Mouse (Mus musculus) midbrain, embryonic 16.5 days (tissue): ENCODE measurements around the gene Pmepa1. TPM values are rescaled to one million over a fixed set of nuclear protein-coding genes. Genes with fewer than 3 reads are reported as not detected.

Experiments used
- ATAC-seq: fragments of 200-750 bp; cut with Nextera tagmentation; 2 replicates; pipeline ENCODE4 v1.8.0; 2017; ENCODE audit warnings: moderate TSS enrichment
- H3K27ac ChIP-seq: fragments of 300-500 bp; sonication (generic); 2 replicates; pipeline ENCODE4 v1.5.1; 2014; ENCODE audit warnings: mild to moderate bottlenecking, low read length, mixed read lengths
- H3K27me3 ChIP-seq: fragments of 300-500 bp; sonication (generic); 2 replicates; pipeline ENCODE4 v1.6.1; 2014; ENCODE audit warnings: low read depth, low read length, mixed read lengths; ENCODE audit not compliant: control insufficient read depth, insufficient read depth
- H3K36me3 ChIP-seq: fragments of 300-500 bp; sonication (generic); 2 replicates; pipeline ENCODE4 v1.6.1; 2014; ENCODE audit warnings: mild to moderate bottlenecking, low read length, moderate library complexity, mixed read lengths; ENCODE audit not compliant: control insufficient read depth, insufficient read depth
- H3K4me1 ChIP-seq: fragments of 300-500 bp; sonication (generic); 2 replicates; pipeline ENCODE4 v1.6.1; 2014; ENCODE audit warnings: mild to moderate bottlenecking, low read length, mixed read lengths; ENCODE audit not compliant: control insufficient read depth, insufficient read depth
- H3K4me2 ChIP-seq: fragments of 300-500 bp; sonication (generic); 2 replicates; pipeline ENCODE4 v1.6.1; 2014; ENCODE audit warnings: mild to moderate bottlenecking, low read length, mixed read lengths
- H3K4me3 ChIP-seq: fragments of 300-500 bp; sonication (generic); 2 replicates; pipeline ENCODE4 v1.5.1; 2014; ENCODE audit warnings: low read depth, mild to moderate bottlenecking, low read length, moderate library complexity, mixed read lengths
- H3K9ac ChIP-seq: fragments of 300-500 bp; sonication (generic); 2 replicates; pipeline ENCODE4 v1.6.1; 2014; ENCODE audit warnings: low read depth, low read length, mixed read lengths
- H3K9me3 ChIP-seq: fragments of 300-500 bp; sonication (generic); replicated peaks from 2 replicates; pipeline ENCODE4 v1.6.1; 2014; ENCODE audit warnings: mild to moderate bottlenecking, low read length, mixed read lengths; ENCODE audit not compliant: control insufficient read depth, poor library complexity, severe bottlenecking
- WGBS: fragments of 180-500 bp; shearing (Covaris S2); extraction: QIAGEN DNeasy Blood & Tissue Kit; methylation state at CpG from one replicate; pipeline ENCODE4 v1.1.7; 2014; 5-methylcytosine and 5-hydroxymethylcytosine counted together
- polyA plus RNA-seq: library from polyadenylated mRNA; unstranded; fragments of >200 nt; fragmentation: Nextera tagmentation; extraction: Ambion mirVana; gene quantifications from 2 replicates; pipeline ENCODE4 v1.2.1, GENCODE M21; 2015

Gene Pmepa1
- polyA plus RNA-seq, 1 experiment from 2014 or later = 3.4 TPM

GRCm38 (mm10) chr2:173261497-173261896 lies 14.8 kb downstream of the Pmepa1 start:
- 78% methylated on average over 10 of the region's 10 CpGs for WGBS
- Histone ChIP-seq H3K36me3 (no peaks in the 10 kb centered on the region), H3K27ac (no peak overlapping the region), H3K4me2 (no peak overlapping the region), H3K4me3 (no peak overlapping the region), H3K4me1 (peaks cover 35% of the 10 kb centered on the region), H3K9ac (no peak overlapping the region), H3K9me3 (no peaks in the 10 kb centered on the region), H3K27me3 (no peaks in the 10 kb centered on the region)
- ATAC-seq = no peak

- ATAC-seq = no peak
- H3K27ac ChIP-seq = no peak overlapping the region
Observed at GRCm38 (mm10) chr2:173258459-173259091, 17.8 kb downstream of the Pmepa1 start.

GRCm38 (mm10) chr2:173257610-173258009 lies 18.7 kb downstream of the Pmepa1 start:
- peaks cover 52% of the 10 kb centered on the region for H3K4me1 ChIP-seq
- H3K27me3 ChIP-seq = no peaks in the 10 kb centered on the region

More at GRCm38 (mm10) chr2:173258459-173259091, 17.8 kb downstream of the Pmepa1 start:
- Histone ChIP-seq H3K27me3 (no peaks in the 10 kb centered on the region), H3K9ac (no peak overlapping the region), H3K4me1 (peaks cover 45% of the 10 kb centered on the region), H3K9me3 (no peaks in the 10 kb centered on the region), H3K4me2 (no peak overlapping the region), H3K4me3 (no peak overlapping the region), H3K36me3 (no peaks in the 10 kb centered on the region)
- WGBS = 26% methylated on average over 9 of the region's 9 CpGs

GRCm38 (mm10) chr2:173256552-173256949 lies 19.8 kb downstream of the Pmepa1 start:
- Histone ChIP-seq H3K36me3 (no peaks in the 10 kb centered on the region), H3K27ac (no peak overlapping the region), H3K4me1 (peaks cover 52% of the 10 kb centered on the region)

More at GRCm38 (mm10) chr2:173257610-173258009, 18.7 kb downstream of the Pmepa1 start:
- Histone ChIP-seq H3K9ac (no peak overlapping the region), H3K36me3 (no peaks in the 10 kb centered on the region), H3K27ac (no peak overlapping the region), H3K9me3 (no peaks in the 10 kb centered on the region), H3K4me3 (no peak overlapping the region), H3K4me2 (no peak overlapping the region)
- WGBS = 11% methylated on average over 6 of the region's 7 CpGs
- ATAC-seq = peak; percentile 71

GRCm38 (mm10) chr2:173255810-173256551 lies 20.4 kb downstream of the Pmepa1 start:
- no peak for ATAC-seq
- H3K9ac ChIP-seq = no peak overlapping the region

More at GRCm38 (mm10) chr2:173256552-173256949, 19.8 kb downstream of the Pmepa1 start:
- no peak overlapping the region for H3K4me3 ChIP-seq
- H3K27me3 ChIP-seq = no peaks in the 10 kb centered on the region
- WGBS = 80% methylated on average over 4 of the region's 4 CpGs
- ATAC-seq = no peak
- no peaks in the 10 kb centered on the region for H3K9me3 ChIP-seq
- H3K4me2 ChIP-seq = no peak overlapping the region
- no peak overlapping the region for H3K9ac ChIP-seq

GRCm38 (mm10) chr2:173253761-173254662 lies 22.3 kb downstream of the Pmepa1 start:
- no peak overlapping the region; the same call in 1 of the 2 replicates for H3K9ac ChIP-seq
- H3K9me3 ChIP-seq = no peaks in the 10 kb centered on the region
- peak overlapping the region; percentile 64 for H3K27ac ChIP-seq
- no peaks in the 10 kb centered on the region for H3K36me3 ChIP-seq
- peak overlapping the region; percentile 40 for H3K4me2 ChIP-seq
- H3K4me3 ChIP-seq = no peak overlapping the region
- peaks cover 69% of the 10 kb centered on the region for H3K4me1 ChIP-seq
- no peak for ATAC-seq
- WGBS = 14% methylated on average over 26 of the region's 26 CpGs
- H3K27me3 ChIP-seq = no peaks in the 10 kb centered on the region

More at GRCm38 (mm10) chr2:173255810-173256551, 20.4 kb downstream of the Pmepa1 start:
- Histone ChIP-seq H3K36me3 (no peaks in the 10 kb centered on the region), H3K4me2 (no peak overlapping the region), H3K9me3 (no peaks in the 10 kb centered on the region), H3K27me3 (no peaks in the 10 kb centered on the region), H3K27ac (no peak overlapping the region), H3K4me3 (no peak overlapping the region), H3K4me1 (peaks cover 55% of the 10 kb centered on the region)
- WGBS = 61% methylated on average over 7 of the region's 7 CpGs

- H3K27ac ChIP-seq = no peak overlapping the region
- no peak overlapping the region for H3K9ac ChIP-seq
- H3K4me1 ChIP-seq = peaks cover 54% of the 10 kb centered on the region
- H3K9me3 ChIP-seq = no peaks in the 10 kb centered on the region
- H3K4me3 ChIP-seq = no peak overlapping the region
- WGBS = 54% methylated on average over 9 of the region's 9 CpGs
- no peak overlapping the region for H3K4me2 ChIP-seq
- H3K36me3 ChIP-seq = no peaks in the 10 kb centered on the region
- no peaks in the 10 kb centered on the region for H3K27me3 ChIP-seq
- ATAC-seq = no peak
Observed at GRCm38 (mm10) chr2:173251675-173252074, 24.7 kb downstream of the Pmepa1 start.

- H3K4me3 ChIP-seq = no peak overlapping the region
- no peak overlapping the region for H3K9ac ChIP-seq
- H3K9me3 ChIP-seq = no peaks in the 10 kb centered on the region
- no peaks in the 10 kb centered on the region for H3K36me3 ChIP-seq
- H3K27me3 ChIP-seq = no peaks in the 10 kb centered on the region
- peaks cover 50% of the 10 kb centered on the region for H3K4me1 ChIP-seq
- H3K27ac ChIP-seq = no peak overlapping the region
- no peak overlapping the region for H3K4me2 ChIP-seq
- 47% methylated on average over 7 of the region's 7 CpGs for WGBS
- ATAC-seq = no peak
Observed at GRCm38 (mm10) chr2:173251133-173251532, 25.2 kb downstream of the Pmepa1 start.
